8 mouse cellular contexts compared by ENCODE assay signal in genomic region chr8:61386645-61387044, GRCm38 (mm10).
DNase-seq lines count a peak whose midpoint lies in the region; ATAC-seq and TF ChIP-seq lines count a peak whose summit lies in the region.

No protein-coding gene starts in this region.

- peak; percentile 75 for ATAC-seq in heart, postnatal 0 days (ENCODE audit: insufficient read depth, low read depth)
- 0 out of 2 replicates have a peak, but pooled peaks have one; percentile 5 for ATAC-seq in limb, embryonic 15.5 days (ENCODE audit: insufficient number of reproducible peaks, low FRiP score, low TSS enrichment, low read depth)

- no peak overlapping the region for H3K27ac ChIP-seq in heart, postnatal 0 days (ENCODE audit: low read depth)
- H3K27ac ChIP-seq in limb, embryonic 15.5 days: peak overlapping the region; percentile 34
- H3K27ac ChIP-seq in olfactory bulb, adult 2 months (ENCODE audit: insufficient read depth, low read depth, low read length): peak overlapping the region; percentile 4; the same call in 1 of the 2 replicates

- 0 out of 2 replicates have a peak overlapping the region, but pooled peaks have one; percentile 30 for H3K4me2 ChIP-seq in heart, postnatal 0 days (ENCODE audit: low read depth, low read length)
- no peak overlapping the region for H3K4me2 ChIP-seq in limb, embryonic 15.5 days

- no peaks in the 10 kb centered on the region for H3K27me3 ChIP-seq in heart, postnatal 0 days (ENCODE audit: control insufficient read depth, insufficient read depth, low read length)
- no peaks in the 10 kb centered on the region for H3K27me3 ChIP-seq in limb, embryonic 15.5 days

- no peak overlapping the region for H3K9ac ChIP-seq in heart, postnatal 0 days (replicated peaks; ENCODE audit: low read depth, low read length)
- H3K9ac ChIP-seq in limb, embryonic 15.5 days: no peak overlapping the region

- no peaks in the 10 kb centered on the region for H3K36me3 ChIP-seq in heart, postnatal 0 days (replicated peaks; ENCODE audit: control insufficient read depth, insufficient read depth, low read length)
- peaks cover 19% of the 10 kb centered on the region; the same call in 1 of the 2 replicates for H3K36me3 ChIP-seq in limb, embryonic 15.5 days

- 34% methylated on average over 7 of the region's 7 CpGs for WGBS in heart, postnatal 0 days
- WGBS in limb, embryonic 15.5 days: 22% methylated on average over 7 of the region's 7 CpGs
- 46% methylated on average over 7 of the region's 7 CpGs for WGBS in olfactory bulb, adult 2 months

- TF ChIP-seq POLR2A in olfactory bulb, adult 2 months (IDR thresholded peaks at IDR 0.05; ENCODE audit: insufficient read depth, low read depth, low read length): no peak

- H3K9me3 ChIP-seq in heart, postnatal 0 days (replicated peaks; ENCODE audit: control insufficient read depth, low read length): no peaks in the 10 kb centered on the region
- H3K9me3 ChIP-seq in limb, embryonic 15.5 days: no peaks in the 10 kb centered on the region

- H3K4me3 ChIP-seq in heart, postnatal 0 days (ENCODE audit: low read depth, low read length): no peak overlapping the region
- H3K4me3 ChIP-seq in limb, embryonic 15.5 days: no peak overlapping the region
- H3K4me3 ChIP-seq in olfactory bulb, adult 2 months (ENCODE audit: insufficient read depth, low read depth, low read length): no peak overlapping the region

- peak; percentile 36 to 57 for DNase-seq in kidney, postnatal 4 days
- DNase-seq in kidney, postnatal 14 days: no peak
- DNase-seq in cerebellum, postnatal 36 days: peak; percentile 7 to 15
- DNase-seq in heart, postnatal 0 days (ENCODE audit: low spot score): peak; percentile 54
- no peak for DNase-seq in gastrocnemius, adult 8-10 months (ENCODE audit: low spot score in 2 of 2)
- DNase-seq in ovary, postnatal 10 days (ENCODE audit: low spot score): no peak

- H3K4me1 ChIP-seq in heart, postnatal 0 days (ENCODE audit: control insufficient read depth, insufficient read depth): no peaks in the 10 kb centered on the region; the same call in 1 of the 2 replicates
- peaks cover 34% of the 10 kb centered on the region for H3K4me1 ChIP-seq in limb, embryonic 15.5 days
- H3K4me1 ChIP-seq in olfactory bulb, adult 2 months (ENCODE audit: control insufficient read depth, insufficient read depth, low read length): peaks cover 9% of the 10 kb centered on the region

- no peak for TF ChIP-seq EP300 in heart, postnatal 0 days (IDR thresholded peaks at IDR 0.05; ENCODE audit: low read depth)

- TF ChIP-seq CTCF in heart, postnatal 0 days (IDR thresholded peaks at IDR 0.05; ENCODE audit: low read depth): peak; percentile 41
- TF ChIP-seq CTCF in olfactory bulb, adult 2 months (IDR thresholded peaks at IDR 0.05; ENCODE audit: insufficient read depth, low read depth, low read length): no peak

Comparison
In these comparisons a context has a peak if more than half of its experiments do, and no peak if none do; other contexts are left out.
1. DNase-seq: peak in kidney, postnatal 4 days (2 of 2), cerebellum, postnatal 36 days (2 of 2) and heart, postnatal 0 days (single experiment); none in kidney, postnatal 14 days (single experiment), gastrocnemius, adult 8-10 months (0 of 2) and ovary, postnatal 10 days (single experiment).